Mouse (Mus musculus): Measurements from ENCODE around the gene Ltb4r1. TPM values are rescaled to one million over a fixed set of nuclear protein-coding genes. Genes with fewer than 3 reads are reported as not detected.

Gene Ltb4r1
- total RNA-seq (2021): under 1 TPM; 0.33 to 0.50 TPM
- long read RNA-seq, experiment 1: 0 reads
- long read RNA-seq, experiment 2: 0 reads

GRCm38 (mm10) chr14:55765696-55766095, at the start of gene Ltb4r1:
Ltb4r1 (plus strand) TSS chr14:55765962.
- TF ChIP-seq CTCF (IDR thresholded peaks at IDR 0.05): no peak
- Histone ChIP-seq H3K27ac (no peak within 1 kb of the TSS), H3K4me3 (no peak within 1 kb of the TSS)
- no peak for DNase-seq (ENCODE audit: extremely low spot score in 1 of 2, low spot score in 2 of 2)
- intact Hi-C loops (cut with DNase I): no loop called here

- intact Hi-C loops (cut with DNase I): no loop called here
- DNase-seq (ENCODE audit: extremely low spot score in 1 of 2, low spot score in 2 of 2): no peak
- no peak overlapping the region for H3K4me3 ChIP-seq
- H3K27ac ChIP-seq: no peak overlapping the region
- TF ChIP-seq CTCF (IDR thresholded peaks at IDR 0.05): no peak
Observed at GRCm38 (mm10) chr14:55716271-55716670, 49.5 kb upstream of the Ltb4r1 start.

- no peak for TF ChIP-seq CTCF (IDR thresholded peaks at IDR 0.05)
- Histone ChIP-seq H3K4me3 (no peak overlapping the region), H3K27ac (no peak overlapping the region)
- intact Hi-C loops (cut with DNase I): no loop called here
- DNase-seq (ENCODE audit: extremely low spot score in 1 of 2, low spot score in 2 of 2): no peak
Observed at GRCm38 (mm10) chr14:55716884-55717283, 48.9 kb upstream of the Ltb4r1 start.

- Histone ChIP-seq H3K27ac (no peak overlapping the region), H3K4me3 (no peak overlapping the region)
- no peak for TF ChIP-seq CTCF (IDR thresholded peaks at IDR 0.05)
- peak in 1 of 2 experiments; percentile 22 for DNase-seq (ENCODE audit: extremely low spot score in 1 of 2, low spot score in 2 of 2)
- intact Hi-C loops (cut with DNase I): no loop called here
Observed at GRCm38 (mm10) chr14:55719737-55720136, 46.0 kb upstream of the Ltb4r1 start.

GRCm38 (mm10) chr14:55720666-55721065, 45.1 kb upstream of the Ltb4r1 start:
- Histone ChIP-seq H3K27ac (no peak overlapping the region), H3K4me3 (no peak overlapping the region)
- no peak for TF ChIP-seq CTCF (IDR thresholded peaks at IDR 0.05)
- DNase-seq (ENCODE audit: extremely low spot score in 1 of 2, low spot score in 2 of 2): no peak
- intact Hi-C loops (cut with DNase I): no loop called here

- peak overlapping the region; percentile 91; the same call in 1 of the 2 replicates for H3K27ac ChIP-seq
- intact Hi-C loops (cut with DNase I): no loop called here
Observed at GRCm38 (mm10) chr14:55721076-55721475, 44.7 kb upstream of the Ltb4r1 start.

GRCm38 (mm10) chr14:55721700-55722437, 43.9 kb upstream of the Ltb4r1 start, which contains the start of gene Rabggta:
Rabggta (minus strand) TSS chr14:55722263.
- intact Hi-C loops (cut with DNase I): loop anchor here (2.0 kb wide), 2 partner anchors 23 to 41 kb away; partner anchors contain the start of genes Dhrs1, Nop9 and Tinf2
- TF ChIP-seq CTCF (IDR thresholded peaks at IDR 0.05): peak; percentile 86
- peak within 1 kb of the TSS; percentile 91 for H3K27ac ChIP-seq

More at GRCm38 (mm10) chr14:55721076-55721475, 44.7 kb upstream of the Ltb4r1 start:
- TF ChIP-seq CTCF (IDR thresholded peaks at IDR 0.05): no peak
- H3K4me3 ChIP-seq: peak overlapping the region; percentile 84
- DNase-seq (ENCODE audit: extremely low spot score in 1 of 2, low spot score in 2 of 2): no peak

GRCm38 (mm10) chr14:55722438-55722945, 43.3 kb upstream of the Ltb4r1 start:
- intact Hi-C loops (cut with DNase I): loop anchor here (2.0 kb wide), 2 partner anchors 22 to 42 kb away; partner anchors contain the start of genes Dhrs1, Nop9 and Tinf2
- no peak for TF ChIP-seq CTCF (IDR thresholded peaks at IDR 0.05)
- no peak overlapping the region for H3K4me3 ChIP-seq
- DNase-seq (ENCODE audit: extremely low spot score in 1 of 2, low spot score in 2 of 2): no peak
- no peak overlapping the region for H3K27ac ChIP-seq

More at GRCm38 (mm10) chr14:55721700-55722437, 43.9 kb upstream of the Ltb4r1 start, which contains the start of gene Rabggta:
- DNase-seq (ENCODE audit: extremely low spot score in 1 of 2, low spot score in 2 of 2): peak; percentile 92 to 93
- H3K4me3 ChIP-seq: peak within 1 kb of the TSS; percentile 84

GRCm38 (mm10) chr14:55723433-55723832, 42.3 kb upstream of the Ltb4r1 start:
- Histone ChIP-seq H3K27ac (no peak overlapping the region), H3K4me3 (no peak overlapping the region)
- TF ChIP-seq CTCF (IDR thresholded peaks at IDR 0.05): no peak
- intact Hi-C loops (cut with DNase I): loop anchor here (2.0 kb wide), 2 partner anchors 21 to 43 kb away; partner anchors contain the start of genes Dhrs1, Nop9 and Tinf2
- no peak for DNase-seq (ENCODE audit: extremely low spot score in 1 of 2, low spot score in 2 of 2)

- Histone ChIP-seq H3K27ac (no peak overlapping the region), H3K4me3 (no peak overlapping the region)
- no peak for DNase-seq (ENCODE audit: extremely low spot score in 1 of 2, low spot score in 2 of 2)
- intact Hi-C loops (cut with DNase I): no loop called here
- TF ChIP-seq CTCF (IDR thresholded peaks at IDR 0.05): no peak
Observed at GRCm38 (mm10) chr14:55724411-55724871, 41.3 kb upstream of the Ltb4r1 start.

- DNase-seq (ENCODE audit: extremely low spot score in 1 of 2, low spot score in 2 of 2): no peak
- TF ChIP-seq CTCF (IDR thresholded peaks at IDR 0.05): no peak
- Histone ChIP-seq H3K27ac (no peak overlapping the region), H3K4me3 (no peak overlapping the region)
- intact Hi-C loops (cut with DNase I): no loop called here
Observed at GRCm38 (mm10) chr14:55726261-55726660, 39.5 kb upstream of the Ltb4r1 start.
